Mouse (Mus musculus) kidney, embryonic 15.5 days (tissue): ENCODE data around the gene Mb21d2. TPM values are rescaled to one million over a fixed set of nuclear protein-coding genes. Genes with fewer than 3 reads are reported as not detected.

Experiments
- ATAC-seq: fragments of 200-750 bp; cut with Nextera tagmentation; replicated peaks from 2 replicates; pipeline ENCODE4 v1.8.0; 2017; ENCODE audit warnings: moderate TSS enrichment; ENCODE audit not compliant: low FRiP score
- H3K27ac ChIP-seq: fragments of 300-500 bp; sonication (generic); 2 replicates; pipeline ENCODE4 v1.5.1; 2015; ENCODE audit warnings: mild to moderate bottlenecking, inconsistent platforms
- H3K27me3 ChIP-seq: fragments of 300-500 bp; sonication (generic); 2 replicates; pipeline ENCODE4 v1.6.1; 2015; ENCODE audit warnings: inconsistent platforms
- H3K36me3 ChIP-seq: fragments of 300-500 bp; sonication (generic); 2 replicates; pipeline ENCODE4 v1.6.1; 2015; ENCODE audit warnings: inconsistent platforms
- H3K4me1 ChIP-seq: fragments of 300-500 bp; sonication (generic); 2 replicates; pipeline ENCODE4 v1.6.1; 2015; ENCODE audit warnings: inconsistent platforms
- H3K4me2 ChIP-seq: fragments of 300-500 bp; sonication (generic); 2 replicates; pipeline ENCODE4 v1.6.1; 2015; ENCODE audit warnings: moderate library complexity, mild to moderate bottlenecking, inconsistent platforms
- H3K4me3 ChIP-seq: fragments of 300-500 bp; sonication (generic); replicated peaks from 2 replicates; pipeline ENCODE4 v1.5.1; 2015; ENCODE audit warnings: mild to moderate bottlenecking, inconsistent platforms
- H3K9ac ChIP-seq: fragments of 300-500 bp; sonication (generic); 2 replicates; pipeline ENCODE4 v1.6.1; 2015; ENCODE audit warnings: mild to moderate bottlenecking, inconsistent platforms
- H3K9me3 ChIP-seq: fragments of 300-500 bp; sonication (generic); replicated peaks from 2 replicates; pipeline ENCODE4 v1.6.1; 2016; ENCODE audit warnings: inconsistent platforms
- WGBS: fragments of 180-500 bp; shearing (Covaris S2); methylation state at CpG from one replicate; pipeline ENCODE4 v1.1.7; 2015; ENCODE audit warnings: mixed read lengths; 5-methylcytosine and 5-hydroxymethylcytosine counted together
- polyA plus RNA-seq: library from polyadenylated mRNA; unstranded; fragments of >200 nt; fragmentation: Nextera tagmentation; extraction: Ambion mirVana; gene quantifications from 2 replicates; pipeline ENCODE4 v1.2.1, GENCODE M21; 2015

Mb21d2 gene
- polyA plus RNA-seq, 1 experiment from 2014 or later: 6.7 TPM

DNA sequence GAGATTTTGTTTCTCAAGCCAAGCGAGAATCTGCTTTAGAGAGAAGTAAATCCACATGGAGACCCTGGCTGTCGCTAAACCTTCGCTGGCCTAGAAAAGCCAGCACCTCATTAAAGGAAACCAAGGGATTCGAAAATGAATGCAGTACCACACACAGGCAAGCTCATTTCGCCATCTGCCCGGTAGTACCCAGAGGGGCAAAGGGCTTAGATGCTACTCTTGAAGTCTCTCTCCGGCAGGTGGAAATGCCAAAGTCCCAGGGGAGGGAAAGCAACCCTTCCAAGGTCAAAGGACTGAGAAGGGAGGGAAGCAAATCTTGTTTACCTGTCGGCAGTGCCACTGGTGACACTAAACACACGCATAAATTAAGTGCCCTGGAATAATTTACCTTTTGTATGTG, 2.1 kb downstream of the Mb21d2 start:
- Histone ChIP-seq H3K4me3 (peak overlapping the region; percentile 93; the same call in 1 of the 2 replicates), H3K36me3 (no peaks in the 10 kb centered on the region), H3K27ac (no peak overlapping the region), H3K4me1 (peaks cover 19% of the 10 kb centered on the region), H3K9ac (no peak overlapping the region), H3K27me3 (peaks cover 6% of the 10 kb centered on the region; the same call in 1 of the 2 replicates), H3K9me3 (no peaks in the 10 kb centered on the region), H3K4me2 (peak overlapping the region; percentile 88)
- 44% methylated on average over 9 of the region's 9 CpGs for WGBS
- no peak for ATAC-seq

DNA sequence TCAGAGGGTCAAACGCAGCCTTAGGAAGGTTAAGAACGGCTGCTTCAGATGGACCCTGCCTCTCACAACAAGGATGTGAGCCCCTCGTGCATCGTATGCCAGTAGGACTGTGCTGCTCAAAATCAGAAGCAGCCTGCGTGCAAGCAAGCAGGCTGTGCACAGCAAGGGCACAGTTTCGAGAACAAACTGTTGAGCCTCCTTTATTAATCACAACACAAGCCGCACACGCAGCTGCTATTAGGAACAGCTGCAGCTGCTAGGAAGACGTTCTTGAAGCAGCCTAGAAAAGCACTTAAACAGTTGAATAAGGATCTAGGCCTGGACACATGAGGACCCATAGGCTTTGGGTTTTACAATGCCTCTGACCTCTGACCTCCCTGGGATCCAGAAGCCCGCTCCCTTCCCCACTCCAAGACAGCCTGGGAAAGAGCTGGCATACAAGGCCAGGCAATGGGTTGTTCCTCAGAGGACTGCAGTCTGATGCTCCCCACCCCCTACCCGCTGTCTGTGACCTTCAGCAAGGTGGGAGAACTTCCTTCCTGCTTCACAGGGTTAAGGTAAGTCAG, 10.1 kb downstream of the Mb21d2 start:
- H3K4me2 ChIP-seq: no peak overlapping the region
- peaks cover 9% of the 10 kb centered on the region; the same call in 1 of the 2 replicates for H3K4me1 ChIP-seq
- H3K36me3 ChIP-seq: no peaks in the 10 kb centered on the region
- H3K9me3 ChIP-seq: no peaks in the 10 kb centered on the region
- no peak overlapping the region for H3K27ac ChIP-seq
- no peaks in the 10 kb centered on the region for H3K27me3 ChIP-seq
- ATAC-seq: 0 out of 2 replicates have a peak, but pooled peaks have one; percentile 33
- no peak overlapping the region for H3K4me3 ChIP-seq
- H3K9ac ChIP-seq: no peak overlapping the region
- WGBS: 78% methylated on average over 11 of the region's 11 CpGs

DNA sequence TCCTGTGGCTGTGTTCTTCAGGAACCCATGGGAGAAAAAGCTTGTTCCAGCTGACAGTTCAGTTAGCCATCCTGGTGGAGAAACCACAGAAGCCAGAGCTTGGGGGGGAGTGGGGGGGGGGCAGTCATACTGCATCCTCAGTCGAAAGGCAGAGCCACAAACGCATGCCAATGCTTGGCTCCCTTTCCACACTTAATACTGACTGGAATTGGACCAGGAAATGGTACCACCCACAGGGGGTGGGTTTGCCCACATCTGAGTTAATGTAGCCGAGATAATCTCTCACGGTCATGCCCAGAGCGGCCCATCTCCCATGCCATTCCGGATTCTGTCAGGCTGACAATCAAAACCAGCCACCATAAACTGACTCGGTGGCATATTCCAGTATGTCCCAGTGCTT, 14.1 kb downstream of the Mb21d2 start:
- Histone ChIP-seq H3K4me3 (no peak overlapping the region), H3K9me3 (no peaks in the 10 kb centered on the region), H3K27ac (no peak overlapping the region), H3K27me3 (no peaks in the 10 kb centered on the region), H3K36me3 (no peaks in the 10 kb centered on the region), H3K4me1 (peaks cover 9% of the 10 kb centered on the region; the same call in 1 of the 2 replicates), H3K4me2 (no peak overlapping the region), H3K9ac (no peak overlapping the region)
- no peak for ATAC-seq
- WGBS: 75% methylated on average over 7 of the region's 7 CpGs

DNA sequence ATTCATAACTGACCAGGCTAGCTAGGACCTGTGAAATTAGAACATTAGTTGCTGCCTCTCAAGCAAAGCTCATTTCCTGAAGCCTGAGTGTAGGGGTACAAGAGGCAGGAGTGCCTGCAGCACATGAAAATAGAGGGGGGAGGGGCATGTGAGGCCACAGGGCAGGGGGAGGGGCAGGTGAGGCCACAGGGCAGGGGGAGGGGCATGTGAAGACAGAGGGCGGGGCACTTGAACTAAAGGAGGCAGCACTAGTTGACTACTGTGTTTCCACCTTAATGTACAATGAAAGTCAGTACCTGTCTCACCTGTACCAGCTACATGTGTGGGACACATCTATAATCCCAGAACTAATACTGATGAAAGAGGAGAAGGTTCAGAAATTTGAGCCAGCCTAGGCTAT, 14.8 kb downstream of the Mb21d2 start:
- Histone ChIP-seq H3K27ac (no peak overlapping the region), H3K27me3 (no peaks in the 10 kb centered on the region), H3K4me2 (no peak overlapping the region), H3K4me3 (no peak overlapping the region), H3K9me3 (no peaks in the 10 kb centered on the region), H3K4me1 (peaks cover 9% of the 10 kb centered on the region; the same call in 1 of the 2 replicates), H3K9ac (no peak overlapping the region), H3K36me3 (no peaks in the 10 kb centered on the region)
- no peak for ATAC-seq
- 90% methylated on average over 1 of the region's 1 CpGs for WGBS

DNA sequence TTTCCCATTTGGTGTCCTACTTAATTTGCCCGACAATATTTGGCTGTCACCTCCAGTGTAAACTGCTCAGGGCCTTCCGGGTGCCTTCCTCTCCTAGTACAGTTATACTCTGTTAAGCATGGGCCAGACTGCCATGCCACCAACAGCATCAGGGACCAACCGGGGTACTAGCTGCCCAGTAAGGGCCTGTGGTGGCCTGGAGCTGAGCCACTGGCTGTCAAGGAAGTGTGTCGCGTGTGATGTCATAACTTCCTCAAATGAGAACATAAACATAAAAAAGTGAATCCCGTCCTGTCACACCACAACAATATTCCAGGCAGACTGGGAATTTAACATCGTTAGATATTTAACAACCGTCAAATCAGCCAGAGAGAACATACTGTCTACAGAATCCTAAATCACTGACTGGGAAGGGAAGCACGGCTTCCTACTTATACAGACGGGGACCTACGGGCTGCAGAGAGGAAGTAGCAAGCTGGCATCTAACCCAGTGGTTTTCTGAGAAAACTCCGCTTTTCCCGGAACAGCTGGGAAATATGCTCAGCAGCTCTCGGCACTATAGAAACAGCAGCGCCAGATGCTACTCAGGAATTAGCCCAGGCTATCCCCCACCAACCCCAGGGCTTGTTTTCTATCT, 17.9 kb downstream of the Mb21d2 start:
- WGBS: 73% methylated on average over 15 of the region's 15 CpGs
- Histone ChIP-seq H3K27me3 (no peaks in the 10 kb centered on the region), H3K36me3 (no peaks in the 10 kb centered on the region), H3K9me3 (no peaks in the 10 kb centered on the region), H3K4me1 (peaks cover 15% of the 10 kb centered on the region), H3K9ac (no peak overlapping the region), H3K4me2 (no peak overlapping the region), H3K4me3 (no peak overlapping the region), H3K27ac (no peak overlapping the region)
- no peak for ATAC-seq

DNA sequence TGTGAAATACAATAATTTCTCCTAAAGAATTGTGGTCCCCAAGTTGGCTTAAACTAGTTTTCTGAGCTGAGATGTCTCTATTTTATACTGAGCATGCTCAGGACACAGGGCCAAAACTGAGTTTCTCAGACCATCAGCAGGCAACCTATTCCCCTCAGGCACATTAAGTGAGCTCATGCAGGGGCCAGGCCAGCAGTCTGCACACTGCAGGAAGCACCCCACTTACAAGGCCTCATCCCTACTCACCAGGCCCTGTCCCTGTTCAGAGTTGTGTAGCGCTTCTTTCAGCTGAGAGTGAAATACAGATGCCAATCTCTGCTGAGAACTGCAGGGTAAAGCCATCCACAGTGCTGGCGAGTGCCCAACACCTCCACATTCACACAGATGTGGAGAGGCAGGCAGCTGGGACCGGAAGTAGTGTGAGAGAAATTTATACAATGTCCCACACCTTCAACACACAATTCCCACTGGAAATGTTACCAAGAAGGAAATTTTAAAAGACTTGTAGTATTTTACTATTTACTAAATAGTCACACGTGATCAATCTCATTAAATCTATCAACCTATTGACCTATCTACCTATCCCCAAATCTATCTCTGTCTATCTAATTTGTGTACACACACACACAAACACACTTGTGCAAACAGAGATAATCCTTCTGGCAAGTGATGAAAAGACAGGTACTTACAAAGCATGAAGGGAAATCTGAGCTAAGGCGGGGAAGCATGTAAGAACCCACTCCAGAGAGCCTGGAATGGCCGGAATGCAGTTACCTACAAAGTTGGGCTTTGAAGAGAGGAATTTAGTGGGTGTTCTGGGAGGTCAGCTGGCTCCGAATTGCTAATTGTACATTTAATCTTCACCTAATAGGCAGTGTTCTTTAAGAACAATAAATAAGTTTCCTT, 22.9 kb downstream of the Mb21d2 start:
- Histone ChIP-seq H3K4me1 (peaks cover 13% of the 10 kb centered on the region), H3K4me3 (no peak overlapping the region), H3K9me3 (no peaks in the 10 kb centered on the region), H3K4me2 (no peak overlapping the region), H3K9ac (no peak overlapping the region), H3K27me3 (no peaks in the 10 kb centered on the region), H3K36me3 (no peaks in the 10 kb centered on the region), H3K27ac (peak overlapping the region; percentile 47)
- WGBS: 58% methylated on average over 7 of the region's 7 CpGs
- ATAC-seq: peak; percentile 52; the same call in 1 of the 2 replicates

DNA sequence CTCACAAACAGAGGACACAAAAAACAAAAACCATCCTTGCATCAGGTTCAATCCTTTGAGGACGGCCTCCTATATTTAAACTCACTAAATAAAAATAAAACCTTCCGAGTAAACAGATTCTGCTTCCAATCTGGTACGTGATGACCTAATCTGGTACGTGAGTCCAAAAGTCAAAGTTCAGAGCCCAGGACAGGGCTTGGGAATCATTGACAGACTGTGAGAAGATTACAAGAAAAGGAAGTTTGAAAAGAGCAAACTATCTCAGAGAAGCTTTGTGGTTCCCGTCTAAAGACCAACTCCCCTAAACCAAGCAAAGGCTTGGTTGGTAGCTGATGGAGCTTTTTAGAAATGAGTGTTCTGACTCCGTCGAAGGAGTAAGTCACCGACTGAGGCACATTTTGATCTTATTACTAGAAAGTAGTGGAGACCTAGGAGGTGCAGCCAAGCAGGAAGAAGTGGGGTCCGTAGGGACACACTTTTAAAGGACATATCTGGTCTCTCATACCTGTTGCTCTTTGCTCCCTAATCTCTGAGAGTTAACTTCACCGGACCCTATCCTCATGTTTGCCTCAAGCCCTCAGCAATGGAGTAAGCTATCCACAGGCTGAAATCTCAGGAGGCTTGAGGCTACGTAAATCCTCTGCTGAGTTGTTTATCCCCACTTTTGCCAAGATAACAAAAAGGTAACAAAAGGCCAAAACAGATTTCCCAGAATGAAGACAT, 23.7 kb downstream of the Mb21d2 start:
- Histone ChIP-seq H3K36me3 (no peaks in the 10 kb centered on the region), H3K4me1 (peaks cover 13% of the 10 kb centered on the region), H3K4me2 (no peak overlapping the region), H3K9ac (no peak overlapping the region), H3K4me3 (no peak overlapping the region), H3K27me3 (no peaks in the 10 kb centered on the region), H3K27ac (0 out of 2 replicates have a peak overlapping the region, but pooled peaks have one; percentile 28), H3K9me3 (no peaks in the 10 kb centered on the region)
- WGBS: 79% methylated on average over 11 of the region's 11 CpGs
- no peak for ATAC-seq

DNA sequence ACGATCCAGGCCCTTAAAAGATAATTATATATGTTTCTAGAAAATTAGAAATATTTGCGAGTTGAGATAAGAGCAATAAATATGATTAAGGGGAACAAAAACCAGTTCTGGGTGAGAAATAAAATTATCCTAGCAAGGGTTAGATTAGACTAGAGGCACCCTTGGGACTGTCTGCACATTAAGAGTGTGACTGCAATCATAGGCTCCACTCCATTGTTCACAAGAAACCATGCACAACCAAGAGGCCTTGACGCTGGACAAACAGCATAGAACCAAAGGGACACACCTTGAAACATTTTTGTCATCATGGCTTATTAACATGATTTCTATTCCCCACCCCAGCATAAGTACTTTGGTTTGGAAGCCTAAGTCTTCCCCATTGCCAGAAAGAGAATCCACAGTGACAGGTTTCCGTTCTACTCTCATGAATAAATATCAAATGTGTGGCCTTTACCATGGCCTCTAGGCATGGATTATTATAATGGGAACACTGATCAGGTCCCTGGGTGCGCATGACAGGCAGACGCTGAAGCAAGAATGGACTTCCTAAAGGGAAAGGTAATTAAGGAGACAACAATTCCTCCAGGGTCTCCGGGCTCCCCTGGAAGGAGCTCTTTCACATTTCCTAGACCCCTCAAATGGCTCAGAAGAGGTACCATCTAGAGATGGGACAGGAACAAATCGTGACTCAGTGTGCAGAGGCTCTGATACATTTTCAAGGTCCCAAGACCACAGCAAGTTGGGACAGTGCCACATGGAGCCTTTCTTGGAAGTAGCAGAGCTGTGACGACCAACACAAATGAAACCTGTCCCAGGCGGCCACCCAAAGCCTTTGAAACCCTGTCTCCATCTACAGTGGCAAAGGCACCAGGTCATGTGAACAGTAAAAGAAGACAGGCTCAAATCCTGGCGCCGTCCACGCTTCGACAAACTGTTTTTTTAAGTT, 26.6 kb downstream of the Mb21d2 start:
- Histone ChIP-seq H3K9ac (no peak overlapping the region), H3K36me3 (no peaks in the 10 kb centered on the region), H3K4me3 (no peak overlapping the region), H3K4me1 (peaks cover 28% of the 10 kb centered on the region), H3K4me2 (no peak overlapping the region), H3K9me3 (no peaks in the 10 kb centered on the region), H3K27me3 (no peaks in the 10 kb centered on the region), H3K27ac (no peak overlapping the region)
- WGBS: 73% methylated on average over 14 of the region's 14 CpGs
- ATAC-seq: no peak

DNA sequence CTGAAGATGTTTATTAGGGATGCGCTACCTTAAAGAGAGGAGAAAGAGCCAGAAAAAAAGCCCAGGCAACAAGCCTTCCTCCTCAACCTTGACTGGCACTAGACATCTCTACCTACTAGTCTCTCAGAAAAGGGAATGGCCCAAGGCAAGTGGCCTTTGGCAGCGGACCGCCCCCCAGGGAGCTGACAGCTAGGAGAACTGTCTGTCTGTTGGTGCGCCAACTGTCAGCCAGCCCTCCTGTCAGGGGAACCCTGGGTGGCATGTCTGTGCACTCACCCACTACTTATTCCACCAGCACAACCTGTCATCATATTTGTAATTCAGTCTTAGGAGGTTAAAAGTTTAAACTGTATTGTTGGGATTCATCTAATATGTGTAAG, 30.3 kb downstream of the Mb21d2 start:
- Histone ChIP-seq H3K36me3 (no peaks in the 10 kb centered on the region), H3K4me3 (no peak overlapping the region), H3K9me3 (no peaks in the 10 kb centered on the region), H3K27ac (no peak overlapping the region), H3K4me2 (no peak overlapping the region), H3K27me3 (no peaks in the 10 kb centered on the region), H3K9ac (no peak overlapping the region), H3K4me1 (peaks cover 24% of the 10 kb centered on the region)
- no peak for ATAC-seq
- WGBS: 77% methylated on average over 4 of the region's 4 CpGs

DNA sequence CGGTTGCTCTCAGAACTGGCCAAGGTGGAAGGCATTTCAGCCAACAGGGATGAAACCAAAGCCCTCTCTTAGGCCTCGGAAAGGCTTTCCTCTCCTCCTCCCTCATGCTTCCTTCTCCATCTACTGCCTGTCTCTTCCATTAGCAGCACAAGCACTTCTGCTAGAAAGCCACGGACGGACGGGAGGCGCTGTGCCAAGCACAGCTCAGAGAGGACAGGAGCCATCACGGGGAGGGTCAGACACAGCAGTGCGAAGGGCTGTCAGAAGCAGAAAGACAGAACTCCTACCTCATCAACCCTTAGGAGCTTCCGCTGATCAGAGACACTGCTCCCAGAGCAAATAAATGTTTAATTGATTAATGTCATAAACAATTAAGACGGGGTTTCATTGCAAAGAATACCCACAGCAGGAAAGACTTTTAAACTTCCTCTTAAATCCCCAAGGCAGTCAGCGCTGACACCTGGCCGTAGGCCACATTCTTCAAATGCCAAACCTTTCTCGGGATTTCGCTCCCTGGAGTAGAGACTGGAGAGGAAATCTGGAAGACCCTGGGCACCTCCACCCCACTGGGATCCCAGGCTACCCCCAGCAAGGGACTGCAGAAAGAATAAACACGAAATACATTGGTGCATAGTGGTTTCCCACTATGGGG, 30.8 kb downstream of the Mb21d2 start:
- 30% methylated on average over 15 of the region's 15 CpGs for whole genome bisulfite sequencing
- H3K4me1 ChIP-seq: peaks cover 27% of the 10 kb centered on the region
- no peak overlapping the region for H3K4me3 ChIP-seq
- H3K36me3 ChIP-seq: no peaks in the 10 kb centered on the region
- H3K27ac ChIP-seq: no peak overlapping the region
- H3K27me3 ChIP-seq: no peaks in the 10 kb centered on the region
- no peak overlapping the region for H3K9ac ChIP-seq
- ATAC-seq: peak; percentile 47; the same call in 1 of the 2 replicates
- H3K9me3 ChIP-seq: no peaks in the 10 kb centered on the region
- peak overlapping the region; percentile 12; the same call in 1 of the 2 replicates for H3K4me2 ChIP-seq
